Mouse (Mus musculus) forebrain, embryonic 16.5 days (tissue): ENCODE measurements around the gene Abca4. TPM values are rescaled to one million over a fixed set of nuclear protein-coding genes. Genes with fewer than 3 reads are reported as not detected.

ENCODE experiments used
- ATAC-seq: fragments of 200-750 bp; cut with Nextera tagmentation; 2 replicates; pipeline ENCODE4 v1.8.0; 2017; ENCODE audit warnings: mild to moderate bottlenecking, moderate library complexity
- H3K27ac ChIP-seq: fragments of 300-500 bp; sonication (generic); 2 replicates; pipeline ENCODE4 v1.5.1; 2014; ENCODE audit warnings: low read length, control low read depth
- H3K27me3 ChIP-seq: fragments of 300-500 bp; sonication (generic); replicated peaks from 2 replicates; pipeline ENCODE4 v1.6.1; 2014; ENCODE audit warnings: low read length; ENCODE audit not compliant: control insufficient read depth, insufficient read depth
- H3K36me3 ChIP-seq: fragments of 300-500 bp; sonication (generic); 2 replicates; pipeline ENCODE4 v1.6.1; 2014; ENCODE audit not compliant: control insufficient read depth, insufficient read depth
- H3K4me1 ChIP-seq: fragments of 300-500 bp; sonication (generic); replicated peaks from 2 replicates; pipeline ENCODE4 v1.6.1; 2014; ENCODE audit warnings: low read length; ENCODE audit not compliant: control insufficient read depth, insufficient read depth
- H3K4me2 ChIP-seq: fragments of 300-500 bp; sonication (generic); 2 replicates; pipeline ENCODE4 v1.6.1; 2014; ENCODE audit warnings: mild to moderate bottlenecking, low read length, control low read depth
- H3K4me3 ChIP-seq: fragments of 300-500 bp; sonication (generic); replicated peaks from 2 replicates; pipeline ENCODE4 v1.5.1; 2014; ENCODE audit warnings: mild to moderate bottlenecking, low read length, control low read depth
- H3K9ac ChIP-seq: fragments of 300-500 bp; sonication (generic); replicated peaks from 2 replicates; pipeline ENCODE4 v1.6.1; 2014; ENCODE audit warnings: low read depth, low read length, control low read depth
- H3K9me3 ChIP-seq: fragments of 300-500 bp; sonication (generic); 2 replicates; pipeline ENCODE4 v1.6.1; 2016; ENCODE audit warnings: low read length; ENCODE audit not compliant: control insufficient read depth
- WGBS: fragments of 180-500 bp; shearing (Covaris S2); extraction: QIAGEN DNeasy Blood & Tissue Kit; methylation state at CpG from one replicate; pipeline ENCODE4 v1.1.7; 2014; 5-methylcytosine and 5-hydroxymethylcytosine counted together
- polyA plus RNA-seq: library from polyadenylated mRNA; unstranded; fragments of >200 nt; fragmentation: Nextera tagmentation; extraction: Ambion mirVana; gene quantifications from 2 replicates; pipeline ENCODE4 v1.2.1, GENCODE M21; 2015

The Abca4 gene
- polyA plus RNA-seq, 1 experiment from 2014 or later: 0.70 TPM

- Histone ChIP-seq H3K9ac (no peak overlapping the region), H3K27ac (no peak overlapping the region), H3K4me3 (no peak overlapping the region), H3K4me1 (no peaks in the 10 kb centered on the region), H3K9me3 (no peaks in the 10 kb centered on the region), H3K36me3 (no peaks in the 10 kb centered on the region), H3K4me2 (no peak overlapping the region), H3K27me3 (no peaks in the 10 kb centered on the region)
- 80% methylated on average over 8 of the region's 8 CpGs for WGBS
- ATAC-seq: no peak
These were observed 23.1 kb upstream of the Abca4 start for GRCm38 (mm10) chr3:122021029-122021652.

- H3K4me2 ChIP-seq: no peak overlapping the region
- no peaks in the 10 kb centered on the region for H3K4me1 ChIP-seq
- 84% methylated on average over 3 of the region's 3 CpGs for WGBS
These were observed 21.9 kb upstream of the Abca4 start for GRCm38 (mm10) chr3:122022355-122022754.

GRCm38 (mm10) chr3:122026676-122027075, 17.6 kb upstream of the Abca4 start:
- no peak overlapping the region for H3K9ac ChIP-seq
- WGBS: 61% methylated on average over 5 of the region's 5 CpGs
- no peak overlapping the region for H3K27ac ChIP-seq
- H3K27me3 ChIP-seq: no peaks in the 10 kb centered on the region
- H3K36me3 ChIP-seq: no peaks in the 10 kb centered on the region
- no peaks in the 10 kb centered on the region for H3K9me3 ChIP-seq
- no peak overlapping the region for H3K4me2 ChIP-seq
- H3K4me3 ChIP-seq: no peak overlapping the region
- no peaks in the 10 kb centered on the region for H3K4me1 ChIP-seq
- no peak for ATAC-seq

More at GRCm38 (mm10) chr3:122022355-122022754, 21.9 kb upstream of the Abca4 start:
- Histone ChIP-seq H3K27me3 (no peaks in the 10 kb centered on the region), H3K9ac (no peak overlapping the region), H3K4me3 (no peak overlapping the region), H3K9me3 (no peaks in the 10 kb centered on the region), H3K27ac (no peak overlapping the region), H3K36me3 (no peaks in the 10 kb centered on the region)
- ATAC-seq: no peak

GRCm38 (mm10) chr3:122027776-122028175, 16.5 kb upstream of the Abca4 start:
- Histone ChIP-seq H3K4me1 (no peaks in the 10 kb centered on the region), H3K9ac (no peak overlapping the region), H3K4me2 (no peak overlapping the region), H3K27ac (no peak overlapping the region), H3K27me3 (no peaks in the 10 kb centered on the region), H3K4me3 (no peak overlapping the region), H3K9me3 (no peaks in the 10 kb centered on the region), H3K36me3 (no peaks in the 10 kb centered on the region)
- 93% methylated on average over 8 of the region's 8 CpGs for WGBS
- ATAC-seq: no peak

GRCm38 (mm10) chr3:122033248-122033837, 10.9 kb upstream of the Abca4 start:
- Histone ChIP-seq H3K9me3 (peaks cover 4% of the 10 kb centered on the region; the same call in 1 of the 2 replicates), H3K9ac (no peak overlapping the region), H3K27ac (no peak overlapping the region), H3K4me2 (no peak overlapping the region), H3K4me3 (no peak overlapping the region), H3K4me1 (0 out of 2 replicates have a peak, but pooled peaks cover 2% of the 10 kb centered on the region), H3K36me3 (no peaks in the 10 kb centered on the region), H3K27me3 (no peaks in the 10 kb centered on the region)
- 45% methylated on average over 9 of the region's 9 CpGs for WGBS
- ATAC-seq: no peak

GRCm38 (mm10) chr3:122034240-122034639, 10.0 kb upstream of the Abca4 start:
- H3K9ac ChIP-seq: no peak overlapping the region
- 0 out of 2 replicates have a peak, but pooled peaks cover 2% of the 10 kb centered on the region for H3K4me1 ChIP-seq
- no peak for ATAC-seq
- no peak overlapping the region for H3K27ac ChIP-seq
- 85% methylated on average over 5 of the region's 5 CpGs for WGBS
- H3K9me3 ChIP-seq: peaks cover 4% of the 10 kb centered on the region; the same call in 1 of the 2 replicates
- H3K27me3 ChIP-seq: no peaks in the 10 kb centered on the region
- H3K36me3 ChIP-seq: no peaks in the 10 kb centered on the region
- H3K4me3 ChIP-seq: no peak overlapping the region
- no peak overlapping the region for H3K4me2 ChIP-seq

- no peak overlapping the region for H3K27ac ChIP-seq
- no peak overlapping the region for H3K9ac ChIP-seq
- H3K27me3 ChIP-seq: 0 out of 2 replicates have a peak, but pooled peaks cover 2% of the 10 kb centered on the region
- no peak for ATAC-seq
- H3K36me3 ChIP-seq: no peaks in the 10 kb centered on the region
- no peak overlapping the region for H3K4me2 ChIP-seq
- H3K4me1 ChIP-seq: 0 out of 2 replicates have a peak, but pooled peaks cover 2% of the 10 kb centered on the region
- H3K4me3 ChIP-seq: no peak overlapping the region
- peaks cover 4% of the 10 kb centered on the region; the same call in 1 of the 2 replicates for H3K9me3 ChIP-seq
- WGBS: 60% methylated on average over 3 of the region's 3 CpGs
These were observed 9.2 kb upstream of the Abca4 start for GRCm38 (mm10) chr3:122035092-122035491.

GRCm38 (mm10) chr3:122040522-122040921, 3.7 kb upstream of the Abca4 start:
- no peak for ATAC-seq
- 83% methylated on average over 6 of the region's 6 CpGs for WGBS
- Histone ChIP-seq H3K9ac (no peak overlapping the region), H3K27me3 (peaks cover 18% of the 10 kb centered on the region), H3K4me3 (no peak overlapping the region), H3K9me3 (peaks cover 4% of the 10 kb centered on the region; the same call in 1 of the 2 replicates), H3K4me1 (peaks cover 17% of the 10 kb centered on the region), H3K27ac (no peak overlapping the region), H3K36me3 (no peaks in the 10 kb centered on the region), H3K4me2 (no peak overlapping the region)

GRCm38 (mm10) chr3:122043102-122043501, 1.1 kb upstream of the Abca4 start:
- Histone ChIP-seq H3K27ac (no peak overlapping the region), H3K9me3 (no peaks in the 10 kb centered on the region), H3K27me3 (peaks cover 18% of the 10 kb centered on the region), H3K36me3 (no peaks in the 10 kb centered on the region), H3K4me2 (no peak overlapping the region; the same call in 1 of the 2 replicates), H3K4me3 (no peak overlapping the region), H3K9ac (no peak overlapping the region), H3K4me1 (peaks cover 38% of the 10 kb centered on the region)
- WGBS: 12% methylated on average over 8 of the region's 8 CpGs
- no peak for ATAC-seq
